Mouse (Mus musculus) bone marrow macrophage, adult 2 months (primary cell): ENCODE results near the gene Rtn1. TPM values are rescaled to one million over a fixed set of nuclear protein-coding genes. Genes with fewer than 3 reads are reported as not detected.

Experiments used
- H3K27ac ChIP-seq: 2 replicates; pipeline ENCODE4 v1.5.1; 2012; ENCODE audit warnings: low read depth, low read length; ENCODE audit not compliant: insufficient read depth
- H3K4me1 ChIP-seq: 2 replicates; pipeline ENCODE4 v1.6.1; 2012; ENCODE audit warnings: low read length; ENCODE audit not compliant: control insufficient read depth, insufficient read depth
- H3K4me3 ChIP-seq: 2 replicates; pipeline ENCODE4 v1.5.1; 2012; ENCODE audit warnings: mild to moderate bottlenecking, low read length, moderate library complexity; ENCODE audit not compliant: insufficient read depth
- CTCF ChIP-seq: IDR thresholded peaks from 2 replicates; pipeline ENCODE4 v1.5.1; 2012; ENCODE audit warnings: low read depth, mild to moderate bottlenecking, low read length, moderate library complexity
- POLR2A ChIP-seq: IDR thresholded peaks from 2 replicates; pipeline ENCODE4 v1.6.1; 2012; ENCODE audit warnings: mild to moderate bottlenecking, low read depth, low read length, borderline replicate concordance
- polyA plus RNA-seq: library from polyadenylated mRNA; stranded (reverse); fragments of >200 nt; gene quantifications from 2 replicates; pipeline ENCODE4 v1.2.4, GENCODE M21; 2012; ENCODE audit not compliant: missing spikeins, insufficient read depth, insufficient read length

The Rtn1 gene
- polyA plus RNA-seq, 1 experiment, result 1.6 TPM

DNA sequence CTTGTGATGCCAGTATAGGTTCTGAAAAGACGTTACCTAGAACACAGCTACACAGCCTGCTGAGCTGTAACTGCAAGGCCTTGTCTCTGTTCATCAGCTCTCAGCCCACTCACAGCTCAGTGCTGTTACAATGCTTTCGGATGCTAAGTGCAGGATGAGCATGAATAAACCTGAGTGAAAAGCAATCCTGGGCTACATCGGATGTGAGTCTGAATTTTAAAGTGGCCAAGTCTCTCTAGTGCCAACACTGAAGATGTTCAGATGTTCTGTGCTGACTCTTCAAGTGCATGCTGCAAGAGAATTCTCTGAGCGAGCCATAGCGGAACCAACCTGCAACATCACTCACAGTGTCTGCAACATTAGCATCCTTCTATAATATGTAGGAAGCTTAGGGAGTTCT lies 32.5 kb downstream of the Rtn1 start:
- Histone ChIP-seq H3K4me1 (no peaks in the 10 kb centered on the region), H3K4me3 (no peak overlapping the region), H3K27ac (no peak overlapping the region)
- TF ChIP-seq POLR2A (no peak), CTCF (no peak)

DNA sequence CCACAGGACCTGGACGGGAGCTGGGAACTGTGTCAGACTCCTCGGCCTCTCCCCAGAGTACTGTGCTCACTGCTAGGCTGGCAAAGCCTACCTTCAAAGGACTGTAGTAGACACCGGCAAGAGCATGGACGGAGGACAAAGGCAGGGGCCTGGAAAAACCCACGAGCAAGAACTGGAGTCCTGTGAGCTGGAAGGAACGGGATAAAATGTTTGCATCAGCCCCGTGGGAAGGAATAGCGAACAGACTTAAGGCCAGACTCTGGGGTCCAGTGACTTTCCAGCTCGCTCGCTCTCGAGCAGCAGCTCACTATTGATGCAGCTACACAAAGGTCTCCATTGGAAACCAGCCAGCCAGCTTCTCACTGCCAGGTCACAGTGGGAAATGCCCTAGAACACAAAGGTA lies 34.0 kb downstream of the Rtn1 start:
- no peaks in the 10 kb centered on the region for H3K4me1 ChIP-seq
- H3K4me3 ChIP-seq, result no peak overlapping the region
- TF ChIP-seq POLR2A, result no peak
- no peak for TF ChIP-seq CTCF
- no peak overlapping the region for H3K27ac ChIP-seq

DNA sequence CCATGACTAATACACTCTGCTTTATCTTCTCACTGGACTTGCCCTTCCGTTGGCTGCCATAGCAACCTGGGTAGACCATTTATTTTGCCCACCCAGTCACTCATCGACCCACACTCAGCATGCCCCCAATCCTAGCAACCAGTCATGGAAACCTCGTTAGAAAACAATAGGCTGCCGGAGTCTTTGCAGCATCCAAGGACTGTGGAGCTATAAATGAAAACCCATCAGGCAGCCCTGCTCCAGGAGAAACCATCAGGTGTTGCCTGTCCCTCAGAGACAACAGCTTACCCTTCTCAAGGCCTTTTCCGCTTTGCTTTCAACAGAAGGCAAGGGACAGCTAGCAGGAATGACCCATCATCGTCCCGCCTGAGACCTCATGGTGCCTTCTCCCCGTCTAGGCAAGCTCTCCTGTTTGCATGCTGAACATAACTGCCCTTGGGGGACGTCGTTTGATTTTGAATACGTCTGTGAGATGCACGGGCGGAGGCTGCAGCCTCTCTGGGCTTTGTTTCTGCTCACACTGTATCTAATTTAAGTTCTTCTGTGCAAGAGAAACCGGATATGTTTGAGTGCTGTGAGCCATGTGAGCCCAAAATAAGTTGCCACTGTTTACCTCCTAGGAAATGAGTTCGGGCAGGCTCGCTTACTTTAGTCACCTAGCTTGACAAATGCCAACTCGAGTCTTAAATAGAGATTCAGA lies 34.8 kb downstream of the Rtn1 start:
- Histone ChIP-seq H3K4me3 (no peak overlapping the region), H3K27ac (no peak overlapping the region), H3K4me1 (no peaks in the 10 kb centered on the region)
- TF ChIP-seq POLR2A, result no peak
- no peak for TF ChIP-seq CTCF

DNA sequence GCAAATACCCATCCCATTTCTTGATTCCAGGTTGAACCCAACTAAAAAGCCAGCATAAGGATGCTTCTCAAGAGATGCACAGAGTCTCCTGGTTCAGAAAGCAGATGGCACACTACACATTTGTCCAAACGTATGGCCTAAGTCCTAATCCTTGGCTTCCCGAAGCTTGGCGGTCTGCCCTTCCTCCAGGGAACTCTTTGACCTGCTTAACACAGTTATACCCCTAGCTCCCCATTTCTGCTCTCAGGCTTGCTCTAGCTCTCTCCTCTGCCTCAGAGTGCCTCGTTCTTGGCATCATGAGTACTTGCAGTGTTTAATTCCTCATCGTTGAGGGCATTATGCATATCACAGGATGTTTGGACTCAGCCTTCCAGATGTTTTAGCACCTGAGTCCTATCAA lies 38.8 kb downstream of the Rtn1 start:
- Histone ChIP-seq H3K4me3 (no peak overlapping the region), H3K4me1 (no peaks in the 10 kb centered on the region), H3K27ac (no peak overlapping the region)
- no peak for TF ChIP-seq POLR2A
- no peak for TF ChIP-seq CTCF

DNA sequence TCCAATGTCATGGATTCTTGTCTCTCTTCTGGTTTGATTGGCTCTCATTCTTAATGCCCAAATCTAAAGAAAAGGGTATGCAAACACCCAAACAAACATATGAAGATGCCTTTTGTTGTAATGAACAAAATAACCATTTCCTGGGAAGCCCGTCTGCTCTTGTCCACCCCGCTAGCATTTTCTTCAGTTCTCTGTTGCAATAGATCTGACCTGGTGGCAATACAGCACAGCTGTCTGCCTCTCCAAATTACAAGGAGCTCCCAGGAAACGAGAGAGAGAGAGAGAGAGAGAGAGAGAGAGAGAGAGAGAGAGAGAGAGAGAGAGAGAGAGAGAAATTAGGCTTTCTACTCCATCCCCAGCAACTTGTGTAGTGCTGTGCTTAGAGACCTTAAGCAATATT lies 42.1 kb downstream of the Rtn1 start:
- Histone ChIP-seq H3K4me1 (no peaks in the 10 kb centered on the region), H3K4me3 (no peak overlapping the region), H3K27ac (no peak overlapping the region)
- TF ChIP-seq CTCF, result no peak
- TF ChIP-seq POLR2A, result no peak

DNA sequence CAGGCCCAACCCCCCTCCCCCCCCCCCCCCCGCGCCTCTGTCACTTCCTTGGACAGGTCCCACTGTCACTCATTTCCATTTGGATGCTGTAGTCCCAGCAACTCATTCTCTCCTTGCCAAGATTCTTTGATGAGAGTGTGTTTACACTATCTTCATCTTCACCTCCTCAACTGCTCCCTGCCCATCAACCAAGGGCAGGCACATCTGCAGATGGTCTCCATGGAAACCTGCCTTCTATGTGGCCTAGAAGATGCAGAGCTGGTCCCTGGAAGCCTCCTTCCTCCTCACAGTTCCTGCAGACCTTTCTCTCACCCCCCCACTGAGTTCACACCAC lies 42.8 kb downstream of the Rtn1 start:
- TF ChIP-seq POLR2A (no peak), CTCF (no peak)
- Histone ChIP-seq H3K4me3 (no peak overlapping the region), H3K4me1 (no peaks in the 10 kb centered on the region), H3K27ac (no peak overlapping the region)

DNA sequence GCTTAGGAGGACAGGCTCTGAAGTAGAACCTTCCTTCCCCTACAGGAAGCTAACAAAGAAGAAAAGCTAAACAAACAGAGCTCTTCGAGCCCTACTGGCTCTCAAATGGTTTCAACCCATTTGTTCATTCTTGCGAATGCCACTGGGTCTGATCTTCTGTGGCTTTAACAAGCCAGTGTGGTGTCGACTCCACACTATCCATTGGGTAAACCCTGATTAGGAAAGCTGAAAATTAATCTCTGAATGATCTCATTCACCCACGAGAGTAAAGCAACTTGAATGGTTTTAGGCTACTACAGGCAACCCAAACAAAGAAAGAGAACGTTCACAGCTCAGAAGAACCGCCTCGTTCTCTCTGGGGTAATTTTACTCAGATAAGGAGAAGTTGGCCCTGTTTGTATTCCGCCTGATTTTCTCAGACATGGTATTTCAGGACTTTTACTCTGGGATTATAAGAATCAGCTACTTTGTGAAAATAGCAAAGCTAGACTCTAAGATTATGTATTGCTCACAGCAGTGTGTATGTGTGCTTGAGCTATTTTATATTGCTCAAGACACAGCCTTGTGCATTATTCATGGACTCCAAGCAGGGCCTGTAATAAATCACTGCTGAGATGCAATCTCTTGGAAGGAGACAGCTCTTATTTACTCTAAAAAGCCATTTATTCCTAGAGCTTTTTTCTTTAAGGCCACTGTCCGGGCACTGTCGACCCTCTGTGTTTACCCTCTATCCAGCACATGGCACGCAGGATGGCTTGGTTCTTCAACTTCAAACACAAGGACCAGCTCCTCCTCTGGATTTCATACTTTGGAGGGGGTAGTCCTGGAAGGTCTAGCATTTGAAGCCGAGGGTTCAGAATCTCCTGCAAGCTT lies 43.4 kb downstream of the Rtn1 start:
- TF ChIP-seq CTCF, result no peak
- TF ChIP-seq POLR2A, result no peak
- H3K27ac ChIP-seq, result no peak overlapping the region
- no peaks in the 10 kb centered on the region for H3K4me1 ChIP-seq
- no peak overlapping the region for H3K4me3 ChIP-seq

DNA sequence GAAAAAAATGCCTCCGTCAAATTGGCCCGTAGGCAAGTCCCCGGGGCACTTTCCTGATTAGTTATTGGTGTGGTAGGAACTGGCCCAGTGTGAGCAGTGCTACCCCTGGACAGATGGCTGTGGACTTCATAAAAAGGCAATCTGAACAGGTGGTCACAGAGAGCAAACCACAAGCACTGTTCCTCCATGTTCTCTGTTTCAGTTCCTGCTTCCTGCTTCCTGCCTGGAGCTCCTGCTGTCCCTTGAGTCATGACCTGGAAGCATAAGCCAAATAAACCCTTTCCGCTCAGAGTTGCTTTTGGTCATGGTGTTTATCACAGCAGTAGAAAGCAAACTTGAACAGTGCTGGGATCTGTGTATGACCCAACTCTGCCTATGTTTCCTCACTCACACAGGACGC lies 44.3 kb downstream of the Rtn1 start:
- Histone ChIP-seq H3K4me3 (no peak overlapping the region), H3K4me1 (no peaks in the 10 kb centered on the region), H3K27ac (no peak overlapping the region)
- no peak for TF ChIP-seq POLR2A
- TF ChIP-seq CTCF, result no peak

DNA sequence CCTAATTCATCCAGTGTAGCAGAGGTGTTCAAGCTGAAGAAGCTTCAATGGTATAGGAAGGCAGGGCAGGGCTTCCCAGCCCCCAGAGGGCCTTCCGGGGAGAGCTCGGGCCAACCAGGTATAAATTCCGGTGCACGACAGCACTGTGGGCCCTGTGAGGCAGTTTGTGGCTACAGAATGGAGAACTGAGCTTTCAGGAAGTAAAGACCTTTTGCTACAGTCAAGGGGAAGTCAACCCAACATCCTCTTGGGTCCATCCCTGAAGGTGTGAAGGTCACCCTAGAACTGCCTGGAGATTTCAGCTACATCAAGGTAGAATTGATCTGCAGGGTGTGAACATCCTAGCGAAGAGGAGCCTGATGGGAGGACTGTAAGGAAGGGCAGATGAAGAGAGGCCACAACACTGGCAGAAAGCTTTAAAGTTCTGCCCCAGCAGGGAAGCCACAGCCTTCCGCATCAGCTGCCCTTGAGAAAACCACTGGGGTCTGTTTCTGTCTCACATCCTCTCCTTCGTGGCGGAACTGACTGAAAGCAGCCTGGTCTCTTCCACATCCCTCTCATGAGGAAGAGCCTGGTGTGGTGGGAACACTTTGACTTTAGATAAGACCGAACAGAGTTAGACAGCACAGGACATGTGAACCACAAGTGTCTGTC lies 47.0 kb downstream of the Rtn1 start:
- H3K4me1 ChIP-seq, result no peaks in the 10 kb centered on the region
- TF ChIP-seq POLR2A, result no peak
- TF ChIP-seq CTCF, result no peak
- no peak overlapping the region for H3K4me3 ChIP-seq
- no peak overlapping the region for H3K27ac ChIP-seq
